Mouse (Mus musculus): ENCODE data around the gene Rsbn1l. TPM values are rescaled to one million over a fixed set of nuclear protein-coding genes. Genes with fewer than 3 reads are reported as not detected.

Gene Rsbn1l
- polyA plus RNA-seq, 1 experiment from 2014 or later: 4.9 TPM

DNA sequence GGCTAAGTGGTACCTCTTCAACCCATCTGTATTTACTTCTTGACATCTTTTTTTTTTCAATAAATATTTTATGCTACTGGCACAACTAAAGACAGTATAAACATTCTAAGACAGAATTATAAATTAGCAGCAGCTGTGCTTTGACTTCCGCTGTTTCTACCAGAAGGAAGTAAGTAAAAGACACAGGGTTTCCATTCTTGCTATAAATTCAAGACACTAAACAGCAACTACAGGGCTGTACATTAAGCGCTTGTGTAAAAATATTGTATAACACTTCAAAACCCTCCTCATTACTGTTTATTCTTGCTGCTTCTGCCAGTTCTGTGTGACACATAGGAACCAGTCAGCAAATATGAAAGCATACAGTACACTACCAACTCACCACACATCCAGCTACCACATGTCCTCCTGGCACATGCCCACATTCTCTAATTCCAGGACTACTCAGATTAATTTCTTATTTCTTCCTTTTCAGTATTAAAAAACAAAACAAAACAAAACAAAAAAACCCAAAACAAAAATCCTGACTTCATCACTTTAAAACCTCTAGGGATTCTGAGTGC lies 90.9 kb downstream of the Rsbn1l start:
- H3K4me2 ChIP-seq (ENCODE audit: low read length): no peak overlapping the region
- no peak overlapping the region for H3K4me3 ChIP-seq (ENCODE audit: low read depth, low read length)
- no peaks in the 10 kb centered on the region for H3K36me3 ChIP-seq (ENCODE audit: control insufficient read depth, insufficient read depth, low read length)
- H3K9me3 ChIP-seq (replicated peaks; ENCODE audit: control insufficient read depth, low read length, poor library complexity, severe bottlenecking): no peaks in the 10 kb centered on the region
- H3K27ac ChIP-seq (ENCODE audit: low read length): no peak overlapping the region
- H3K4me1 ChIP-seq (ENCODE audit: control insufficient read depth, insufficient read depth, low read length): peaks cover 4% of the 10 kb centered on the region; the same call in 1 of the 2 replicates
- H3K27me3 ChIP-seq (ENCODE audit: control insufficient read depth, insufficient read depth, low read depth, low read length): no peaks in the 10 kb centered on the region
- 93% methylated on average over 2 of the region's 2 CpGs for WGBS
- ATAC-seq: no peak
- H3K9ac ChIP-seq (ENCODE audit: low read depth, low read length): no peak overlapping the region

DNA sequence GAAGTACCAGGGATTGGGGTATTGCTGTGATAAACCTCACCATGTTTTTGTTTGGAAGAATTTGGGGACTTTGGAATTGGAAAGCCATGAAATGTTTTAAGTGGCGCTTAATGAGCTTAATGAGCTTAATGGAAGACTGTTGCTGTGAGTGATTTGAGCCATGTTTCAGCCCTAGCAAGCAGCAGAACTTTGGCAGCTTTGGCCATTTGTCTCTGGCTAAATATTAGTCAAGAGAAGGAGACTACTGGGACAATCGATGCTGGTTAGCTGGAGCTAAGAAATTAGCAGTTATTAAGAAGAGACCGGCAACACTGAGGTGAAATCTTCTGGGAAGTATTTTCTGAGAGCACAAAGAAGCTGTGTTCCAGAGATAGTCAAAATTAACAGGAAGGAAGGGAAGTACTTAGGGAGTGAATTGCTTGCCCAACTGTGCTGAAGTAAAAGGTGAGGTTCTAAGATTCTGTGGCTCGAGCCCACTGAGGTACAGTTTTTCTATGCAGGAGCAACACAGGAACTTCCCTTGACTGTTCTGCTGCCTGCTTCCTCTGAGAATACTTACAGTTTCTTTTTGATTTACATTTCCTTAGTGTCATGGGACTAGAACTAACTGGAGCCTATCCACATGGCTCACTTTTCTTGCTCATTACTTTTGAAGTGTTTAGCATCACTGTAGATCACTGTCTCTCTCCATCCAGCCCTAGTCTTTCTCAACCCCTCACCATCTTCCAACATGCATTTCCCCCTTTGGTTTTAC lies 91.8 kb downstream of the Rsbn1l start:
- Histone ChIP-seq H3K27me3 (ENCODE audit: control insufficient read depth, insufficient read depth, low read depth, low read length) (no peaks in the 10 kb centered on the region), H3K9me3 (replicated peaks; ENCODE audit: control insufficient read depth, low read length, poor library complexity, severe bottlenecking) (no peaks in the 10 kb centered on the region), H3K9ac (ENCODE audit: low read depth, low read length) (no peak overlapping the region), H3K27ac (ENCODE audit: low read length) (no peak overlapping the region), H3K4me3 (ENCODE audit: low read depth, low read length) (no peak overlapping the region), H3K4me1 (ENCODE audit: control insufficient read depth, insufficient read depth, low read length) (peaks cover 4% of the 10 kb centered on the region; the same call in 1 of the 2 replicates), H3K36me3 (ENCODE audit: control insufficient read depth, insufficient read depth, low read length) (no peaks in the 10 kb centered on the region), H3K4me2 (ENCODE audit: low read length) (no peak overlapping the region)
- 86% methylated on average over 4 of the region's 4 CpGs for WGBS
- no peak for ATAC-seq

DNA sequence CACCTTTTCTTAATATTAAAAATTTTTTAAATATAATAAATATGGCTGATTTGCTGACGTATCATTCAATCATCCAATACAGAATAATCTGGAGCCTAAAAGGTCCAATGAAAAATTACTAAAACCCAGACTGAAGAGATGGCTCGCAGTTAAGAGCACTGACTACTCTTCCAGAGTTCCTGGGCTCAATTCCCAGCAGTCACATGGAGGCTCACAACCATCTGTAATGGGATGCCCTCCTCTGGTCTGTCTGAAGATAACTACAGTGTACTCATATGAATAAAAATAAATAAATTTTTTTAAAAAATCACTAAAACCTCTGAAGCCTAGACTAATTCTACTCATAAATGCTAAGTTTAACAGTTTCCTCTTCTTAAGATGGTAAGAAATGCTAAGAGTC lies 94.3 kb downstream of the Rsbn1l start:
- no peak overlapping the region for H3K27ac ChIP-seq (ENCODE audit: low read length)
- H3K27me3 ChIP-seq (ENCODE audit: control insufficient read depth, insufficient read depth, low read depth, low read length): no peaks in the 10 kb centered on the region
- no peak overlapping the region for H3K4me2 ChIP-seq (ENCODE audit: low read length)
- H3K9ac ChIP-seq (ENCODE audit: low read depth, low read length): no peak overlapping the region
- H3K4me1 ChIP-seq (ENCODE audit: control insufficient read depth, insufficient read depth, low read length): peaks cover 4% of the 10 kb centered on the region; the same call in 1 of the 2 replicates
- no peaks in the 10 kb centered on the region for H3K36me3 ChIP-seq (ENCODE audit: control insufficient read depth, insufficient read depth, low read length)
- no peak overlapping the region for H3K4me3 ChIP-seq (ENCODE audit: low read depth, low read length)
- 94% methylated on average over 2 of the region's 2 CpGs for WGBS
- no peak for ATAC-seq
- no peaks in the 10 kb centered on the region for H3K9me3 ChIP-seq (replicated peaks; ENCODE audit: control insufficient read depth, low read length, poor library complexity, severe bottlenecking)

DNA sequence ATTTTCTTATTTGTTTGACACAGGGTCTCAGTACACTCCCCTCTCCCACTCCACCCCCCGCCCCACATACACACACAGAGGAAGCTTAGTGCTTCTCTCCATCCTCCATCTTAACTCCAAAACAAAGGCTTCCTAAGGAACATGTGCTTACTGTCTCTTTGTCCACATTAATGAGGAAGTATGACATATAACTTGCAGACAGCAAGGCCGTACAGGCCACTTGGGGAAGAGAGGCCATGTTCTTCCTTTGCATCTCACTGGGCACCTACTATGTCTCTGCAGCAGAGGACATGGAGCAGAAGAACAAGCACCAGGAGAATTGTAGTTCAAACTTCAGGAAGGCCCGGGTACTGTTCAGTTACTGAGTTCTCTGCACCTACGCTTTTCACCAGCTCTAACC lies 95.6 kb downstream of the Rsbn1l start:
- WGBS: 90% methylated on average over 4 of the region's 4 CpGs
- no peak for ATAC-seq
- no peak overlapping the region for H3K27ac ChIP-seq (ENCODE audit: low read length)
- no peaks in the 10 kb centered on the region for H3K27me3 ChIP-seq (ENCODE audit: control insufficient read depth, insufficient read depth, low read depth, low read length)
- no peak overlapping the region for H3K4me3 ChIP-seq (ENCODE audit: low read depth, low read length)
- H3K9me3 ChIP-seq (replicated peaks; ENCODE audit: control insufficient read depth, low read length, poor library complexity, severe bottlenecking): no peaks in the 10 kb centered on the region
- no peak overlapping the region for H3K4me2 ChIP-seq (ENCODE audit: low read length)
- H3K9ac ChIP-seq (ENCODE audit: low read depth, low read length): no peak overlapping the region
- H3K4me1 ChIP-seq (ENCODE audit: control insufficient read depth, insufficient read depth, low read length): peaks cover 4% of the 10 kb centered on the region; the same call in 1 of the 2 replicates
- no peaks in the 10 kb centered on the region for H3K36me3 ChIP-seq (ENCODE audit: control insufficient read depth, insufficient read depth, low read length)

DNA sequence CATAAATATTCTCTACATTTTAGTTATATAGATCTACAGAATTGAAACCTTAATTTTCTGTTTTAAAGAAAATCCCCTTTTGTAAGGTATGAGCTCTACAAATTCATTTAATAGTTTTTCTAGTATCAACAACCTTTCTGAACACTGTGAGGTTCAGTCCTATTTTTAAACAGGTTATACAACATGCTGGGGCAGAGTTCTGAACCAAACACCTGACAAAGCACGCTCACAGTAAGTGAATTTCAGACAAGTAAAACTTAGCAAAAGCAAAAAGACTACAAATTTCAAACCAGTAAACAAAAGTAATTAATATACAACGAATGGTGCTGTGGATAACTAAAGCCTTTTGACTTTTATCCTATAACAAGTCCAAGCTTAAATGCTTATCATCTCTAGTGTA lies 97.8 kb downstream of the Rsbn1l start:
- Histone ChIP-seq H3K9me3 (replicated peaks; ENCODE audit: control insufficient read depth, low read length, poor library complexity, severe bottlenecking) (no peaks in the 10 kb centered on the region), H3K4me3 (ENCODE audit: low read depth, low read length) (no peak overlapping the region), H3K4me2 (ENCODE audit: low read length) (no peak overlapping the region), H3K36me3 (ENCODE audit: control insufficient read depth, insufficient read depth, low read length) (no peaks in the 10 kb centered on the region), H3K9ac (ENCODE audit: low read depth, low read length) (no peak overlapping the region), H3K4me1 (ENCODE audit: control insufficient read depth, insufficient read depth, low read length) (no peaks in the 10 kb centered on the region), H3K27ac (ENCODE audit: low read length) (no peak overlapping the region), H3K27me3 (ENCODE audit: control insufficient read depth, insufficient read depth, low read depth, low read length) (no peaks in the 10 kb centered on the region)
- ATAC-seq: no peak
- WGBS: 97% methylated on average over 2 of the region's 2 CpGs

DNA sequence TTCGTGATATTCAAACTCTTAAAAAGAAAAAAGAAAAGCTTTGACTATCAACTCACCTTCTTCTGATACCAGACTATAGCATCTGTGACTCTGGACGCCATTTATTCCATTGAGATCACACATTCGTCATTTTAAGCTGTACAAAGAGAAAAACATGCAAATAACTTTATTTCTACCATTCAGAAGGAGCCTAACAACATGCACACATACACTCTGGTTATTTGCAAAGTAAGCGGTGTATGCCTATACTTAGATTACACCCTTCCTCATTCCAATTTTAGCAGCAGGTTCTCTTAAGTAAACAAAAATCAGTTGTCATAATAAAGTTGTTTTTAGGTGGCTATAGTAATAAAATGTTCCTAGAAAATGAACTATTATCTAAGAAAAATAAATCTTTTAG lies 101.1 kb downstream of the Rsbn1l start:
- Histone ChIP-seq H3K4me1 (ENCODE audit: control insufficient read depth, insufficient read depth, low read length) (no peaks in the 10 kb centered on the region), H3K4me2 (ENCODE audit: low read length) (no peak overlapping the region), H3K4me3 (ENCODE audit: low read depth, low read length) (no peak overlapping the region), H3K9ac (ENCODE audit: low read depth, low read length) (no peak overlapping the region), H3K9me3 (replicated peaks; ENCODE audit: control insufficient read depth, low read length, poor library complexity, severe bottlenecking) (no peaks in the 10 kb centered on the region), H3K36me3 (ENCODE audit: control insufficient read depth, insufficient read depth, low read length) (no peaks in the 10 kb centered on the region), H3K27ac (ENCODE audit: low read length) (no peak overlapping the region), H3K27me3 (ENCODE audit: control insufficient read depth, insufficient read depth, low read depth, low read length) (no peaks in the 10 kb centered on the region)
- WGBS: 91% methylated on average over 4 of the region's 4 CpGs
- no peak for ATAC-seq

DNA sequence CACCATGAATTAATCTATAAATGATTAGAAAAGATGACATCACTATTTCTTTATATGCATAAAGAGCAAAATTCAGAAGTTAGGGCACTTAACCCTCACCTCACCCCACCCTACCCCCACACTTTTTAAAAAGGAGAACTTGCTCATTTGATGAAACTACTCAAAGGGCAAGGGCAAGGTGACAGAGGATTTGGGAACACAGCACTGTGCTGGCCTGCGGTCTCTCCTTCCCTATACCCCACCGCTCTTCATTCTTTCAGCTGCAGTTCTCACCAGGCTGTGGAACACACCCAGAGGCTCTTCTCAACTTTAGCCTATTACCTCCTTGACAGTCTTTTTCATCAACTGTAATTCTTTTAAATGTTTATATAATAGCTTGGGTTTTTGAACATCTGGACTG lies 109.2 kb downstream of the Rsbn1l start:
- 91% methylated on average over 2 of the region's 2 CpGs for WGBS
- no peak for ATAC-seq
- Histone ChIP-seq H3K27me3 (ENCODE audit: control insufficient read depth, insufficient read depth, low read depth, low read length) (no peaks in the 10 kb centered on the region), H3K9me3 (replicated peaks; ENCODE audit: control insufficient read depth, low read length, poor library complexity, severe bottlenecking) (no peaks in the 10 kb centered on the region), H3K4me3 (ENCODE audit: low read depth, low read length) (no peak overlapping the region), H3K9ac (ENCODE audit: low read depth, low read length) (no peak overlapping the region), H3K27ac (ENCODE audit: low read length) (no peak overlapping the region), H3K36me3 (ENCODE audit: control insufficient read depth, insufficient read depth, low read length) (no peaks in the 10 kb centered on the region), H3K4me1 (ENCODE audit: control insufficient read depth, insufficient read depth, low read length) (no peaks in the 10 kb centered on the region), H3K4me2 (ENCODE audit: low read length) (no peak overlapping the region)

DNA sequence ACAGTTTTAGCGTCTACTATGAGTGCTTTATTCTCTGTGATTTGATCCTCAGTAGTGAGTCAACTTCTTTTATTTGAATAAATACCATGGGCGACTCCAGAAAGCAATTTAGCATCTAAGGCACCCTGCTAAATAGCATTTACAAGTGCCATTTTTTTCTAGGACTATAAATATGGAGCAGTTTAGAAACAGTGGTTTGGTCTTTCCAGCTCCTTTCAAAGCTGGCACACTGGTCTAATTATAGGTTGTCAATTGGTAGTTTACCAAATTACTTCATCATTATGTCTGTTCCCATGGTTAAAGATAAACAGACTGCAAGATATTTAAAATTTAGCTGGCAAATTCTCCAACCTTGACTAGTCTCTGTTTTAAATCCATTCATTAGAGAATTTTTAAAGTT lies 112.4 kb downstream of the Rsbn1l start:
- no peaks in the 10 kb centered on the region for H3K36me3 ChIP-seq (ENCODE audit: control insufficient read depth, insufficient read depth, low read length)
- H3K9ac ChIP-seq (ENCODE audit: low read depth, low read length): no peak overlapping the region
- no peak overlapping the region for H3K4me3 ChIP-seq (ENCODE audit: low read depth, low read length)
- H3K27ac ChIP-seq (ENCODE audit: low read length): no peak overlapping the region
- 65% methylated on average over 2 of the region's 2 CpGs for WGBS
- no peak for ATAC-seq
- H3K27me3 ChIP-seq (ENCODE audit: control insufficient read depth, insufficient read depth, low read depth, low read length): no peaks in the 10 kb centered on the region
- H3K9me3 ChIP-seq (replicated peaks; ENCODE audit: control insufficient read depth, low read length, poor library complexity, severe bottlenecking): no peaks in the 10 kb centered on the region
- H3K4me1 ChIP-seq (ENCODE audit: control insufficient read depth, insufficient read depth, low read length): no peaks in the 10 kb centered on the region
- H3K4me2 ChIP-seq (ENCODE audit: low read length): no peak overlapping the region

DNA sequence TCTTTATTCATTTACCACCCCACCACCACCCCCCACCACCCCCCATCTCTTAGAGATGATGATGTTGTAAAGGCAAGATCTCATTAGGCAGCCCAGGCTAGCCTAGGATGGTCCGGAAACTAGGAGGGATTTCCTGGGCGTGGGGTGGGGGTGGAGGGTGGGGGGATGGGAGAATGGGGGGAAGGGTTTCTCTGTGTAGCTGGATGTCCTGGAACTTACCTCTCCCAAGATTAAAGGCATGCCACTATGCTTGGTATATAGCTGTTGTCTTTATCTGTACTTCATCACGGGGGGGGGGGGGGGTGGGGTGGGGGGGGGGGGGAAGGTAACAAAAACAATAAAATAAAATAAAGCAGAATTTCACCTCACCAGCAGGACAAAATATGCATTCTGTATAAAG lies 112.8 kb downstream of the Rsbn1l start:
- H3K27ac ChIP-seq (ENCODE audit: low read length): no peak overlapping the region
- H3K9me3 ChIP-seq (replicated peaks; ENCODE audit: control insufficient read depth, low read length, poor library complexity, severe bottlenecking): no peaks in the 10 kb centered on the region
- H3K4me2 ChIP-seq (ENCODE audit: low read length): no peak overlapping the region
- ATAC-seq: no peak
- no peak overlapping the region for H3K9ac ChIP-seq (ENCODE audit: low read depth, low read length)
- H3K4me1 ChIP-seq (ENCODE audit: control insufficient read depth, insufficient read depth, low read length): no peaks in the 10 kb centered on the region
- no peaks in the 10 kb centered on the region for H3K36me3 ChIP-seq (ENCODE audit: control insufficient read depth, insufficient read depth, low read length)
- 100% methylated on average over 1 of the region's 3 CpGs for WGBS
- H3K27me3 ChIP-seq (ENCODE audit: control insufficient read depth, insufficient read depth, low read depth, low read length): no peaks in the 10 kb centered on the region
- no peak overlapping the region for H3K4me3 ChIP-seq (ENCODE audit: low read depth, low read length)
